Mouse (Mus musculus) erythroblast, embryonic 14.5 days (primary cell): Measurements from ENCODE around the gene Sec24b.

Source experiments
- GATA1 ChIP-seq: IDR thresholded peaks from 2 replicates; pipeline ENCODE4 v1.6.1; 2012; ENCODE audit warnings: low read length, inconsistent platforms, mixed read lengths
- TAL1 ChIP-seq: IDR thresholded peaks from 3 replicates; pipeline ENCODE4 v1.6.1; 2012; ENCODE audit warnings: low read length, inconsistent platforms, mixed read lengths

- no peak for TF ChIP-seq TAL1
- TF ChIP-seq GATA1: no peak
Observed at GRCm38 (mm10) chr3:130052116-130052515, 9.2 kb downstream of the Sec24b start.
